In genomic region chr1:24470633-24471032, GRCm38 (mm10) we compare ENCODE assay signal across 17 mouse cellular contexts.
"Had no signal": no experiment of that assay in that cellular context is flagged by ENCODE, and none has a peak within 500 bp of the region (broad histone marks: within the 10 kb centered on the region; RNA-seq: fewer than 3 reads in every experiment).

No protein-coding gene starts in this region.

- H3K4me2 ChIP-seq: liver, embryonic 13.5 days; midbrain, embryonic 12.5 days; midbrain, embryonic 15.5 days; stomach, embryonic 15.5 days had no signal

- DNase-seq: kidney, adult 18-20 months; kidney, postnatal 36 days; layer of hippocampus, postnatal 36 days; liver, embryonic 13.5 days; lung, adult 2 months; lung, postnatal 14 days; lung, postnatal 4 days; retina, postnatal 1 day; right cerebral cortex, postnatal 25 days; spleen, adult 18-20 months; thymus, postnatal 25 days had no signal

- H3K4me1 ChIP-seq: liver, embryonic 13.5 days; midbrain, embryonic 12.5 days; midbrain, embryonic 15.5 days; stomach, embryonic 15.5 days had no signal

- ATAC-seq: inflammation-experienced regulatory T-cells, adult 6 months; intestine, embryonic 16.5 days; midbrain, embryonic 15.5 days had no signal

- H3K36me3 ChIP-seq: liver, embryonic 13.5 days; midbrain, embryonic 12.5 days; midbrain, embryonic 15.5 days; stomach, embryonic 15.5 days had no signal

- H3K27ac ChIP-seq: left cerebral cortex, adult 2 months; liver, embryonic 13.5 days; midbrain, embryonic 12.5 days; midbrain, embryonic 15.5 days; stomach, embryonic 15.5 days had no signal

- H3K27me3 ChIP-seq: liver, embryonic 13.5 days; midbrain, embryonic 12.5 days; midbrain, embryonic 15.5 days; stomach, embryonic 15.5 days had no signal

- H3K4me3 ChIP-seq: left cerebral cortex, adult 2 months; liver, embryonic 13.5 days; midbrain, embryonic 12.5 days; midbrain, embryonic 15.5 days; stomach, embryonic 15.5 days had no signal

- H3K9ac ChIP-seq: liver, embryonic 13.5 days; midbrain, embryonic 12.5 days; midbrain, embryonic 15.5 days; stomach, embryonic 15.5 days had no signal

- H3K9me3 ChIP-seq: liver, embryonic 13.5 days; midbrain, embryonic 12.5 days; midbrain, embryonic 15.5 days; stomach, embryonic 15.5 days had no signal
